Mouse (Mus musculus) liver, embryonic 11.5 days (tissue): ENCODE measurements at regions not wholly inside any gene's neighbourhood (a gene's known extent, or its start where the extent isn't known, plus 50 kb on each side); places are given as distances from the start of the nearest gene placed in this dataset.

Experiments used
- ATAC-seq: fragments of 200-750 bp; cut with Nextera tagmentation; replicated peaks from 2 replicates; pipeline ENCODE4 v1.8.0; 2017; ENCODE audit warnings: moderate number of reproducible peaks, mild to moderate bottlenecking, moderate TSS enrichment, moderate library complexity; ENCODE audit not compliant: low FRiP score
- DNase-seq: peaks from one replicate; pipeline ENCODE4 v3.0.0-alpha.2; 2017; ENCODE audit warnings: low spot score
- H3K27ac ChIP-seq: fragments of 300-500 bp; sonication (generic); 2 replicates; pipeline ENCODE4 v1.5.1; 2014; ENCODE audit warnings: mild to moderate bottlenecking, low read depth, low read length, control low read depth
- H3K27me3 ChIP-seq: fragments of 300-500 bp; sonication (generic); replicated peaks from 2 replicates; pipeline ENCODE4 v1.6.1; 2014; ENCODE audit warnings: low read length, mixed read lengths; ENCODE audit not compliant: control insufficient read depth, insufficient read depth
- H3K36me3 ChIP-seq: fragments of 300-500 bp; sonication (generic); 2 replicates; pipeline ENCODE4 v1.6.1; 2014; ENCODE audit warnings: mild to moderate bottlenecking, low read length, moderate library complexity, mixed read lengths; ENCODE audit not compliant: control insufficient read depth, insufficient read depth
- H3K4me1 ChIP-seq: fragments of 300-500 bp; sonication (generic); replicated peaks from 2 replicates; pipeline ENCODE4 v1.6.1; 2014; ENCODE audit warnings: low read length, mixed read lengths; ENCODE audit not compliant: control insufficient read depth, insufficient read depth
- H3K4me2 ChIP-seq: fragments of 300-500 bp; sonication (generic); 2 replicates; pipeline ENCODE4 v1.6.1; 2014; ENCODE audit warnings: mild to moderate bottlenecking, control low read depth, moderate library complexity
- H3K4me3 ChIP-seq: fragments of 300-500 bp; sonication (generic); 2 replicates; pipeline ENCODE4 v1.5.1; 2014; ENCODE audit warnings: low read depth, low read length, control low read depth
- H3K9ac ChIP-seq: fragments of 300-500 bp; sonication (generic); 2 replicates; pipeline ENCODE4 v1.6.1; 2014; ENCODE audit warnings: low read depth, low read length, control low read depth
- H3K9me3 ChIP-seq: fragments of 300-500 bp; sonication (generic); 2 replicates; pipeline ENCODE4 v1.6.1; 2016; ENCODE audit warnings: low read length, inconsistent platforms, mixed read lengths; ENCODE audit not compliant: control insufficient read depth
- WGBS: fragments of 180-500 bp; shearing (Covaris S2); extraction: QIAGEN DNeasy Blood & Tissue Kit; methylation state at CpG from one replicate; pipeline ENCODE4 v1.1.7; 2014; 5-methylcytosine and 5-hydroxymethylcytosine counted together

DNA sequence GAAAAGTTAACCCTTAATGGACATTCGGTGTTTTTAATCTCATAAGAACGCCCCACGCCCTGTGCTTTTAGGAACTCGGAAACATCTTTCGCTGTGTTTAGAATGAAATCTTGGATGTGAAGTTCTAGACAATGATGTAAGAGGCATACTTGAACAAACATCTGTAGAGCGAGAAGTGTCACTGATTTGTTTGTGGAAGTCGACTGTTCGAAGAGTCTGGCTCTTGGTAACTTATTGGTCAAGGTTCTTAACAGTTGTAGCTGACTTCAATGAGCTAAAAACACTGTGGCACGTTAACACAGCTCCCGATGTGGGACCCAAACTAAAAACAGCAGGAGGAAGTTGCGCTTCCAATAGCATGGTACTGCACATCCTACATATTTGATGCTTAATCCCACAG, 72.0 kb upstream of the 4933415F23Rik start:
- Histone ChIP-seq H3K36me3 (no peaks in the 10 kb centered on the region), H3K27me3 (no peaks in the 10 kb centered on the region), H3K4me3 (no peak overlapping the region), H3K4me2 (no peak overlapping the region), H3K4me1 (no peaks in the 10 kb centered on the region), H3K27ac (no peak overlapping the region), H3K9me3 (no peaks in the 10 kb centered on the region), H3K9ac (no peak overlapping the region)
- WGBS: 83% methylated on average over 11 of the region's 11 CpGs
- DNase-seq (no peak), ATAC-seq (no peak)

DNA sequence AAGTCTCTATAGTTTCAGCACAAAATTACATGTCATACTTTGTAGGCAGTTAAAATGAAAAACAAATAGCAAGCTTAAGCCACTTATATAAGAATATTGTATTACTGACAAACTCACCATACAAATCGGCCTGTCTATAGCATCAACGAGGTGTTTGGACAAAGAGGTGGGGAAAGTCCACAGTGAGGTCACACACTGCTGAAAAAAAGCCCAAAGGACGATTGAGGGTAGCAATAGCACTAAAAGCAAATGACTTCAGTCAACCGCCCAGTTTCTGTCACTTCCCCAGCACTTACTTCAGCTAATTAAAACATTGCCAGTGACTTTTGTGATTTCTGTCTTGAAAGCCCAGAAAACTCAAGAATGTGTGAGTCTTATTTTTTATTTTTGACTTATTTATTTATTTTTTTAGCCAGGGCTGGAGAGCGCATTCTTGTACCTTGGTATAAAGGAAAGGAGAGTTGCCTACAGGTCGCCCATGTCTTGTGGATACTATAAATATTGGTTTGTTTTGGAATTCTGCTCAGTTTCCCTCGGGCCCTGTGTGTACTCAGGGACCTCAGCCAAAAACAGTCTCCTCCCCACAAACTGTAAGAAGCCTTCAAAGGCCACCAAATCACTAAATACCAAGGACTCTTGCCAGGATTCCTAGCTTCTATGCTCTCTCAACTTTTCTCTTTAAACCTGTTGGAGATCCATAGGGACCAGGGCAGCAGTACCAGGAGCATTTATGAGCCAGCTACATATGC, 71.2 kb upstream of the 4933415F23Rik start:
- ATAC-seq: no peak
- no peak for DNase-seq
- no peaks in the 10 kb centered on the region for H3K4me1 ChIP-seq
- 68% methylated on average over 7 of the region's 7 CpGs for WGBS
- H3K4me2 ChIP-seq: no peak overlapping the region
- H3K9ac ChIP-seq: no peak overlapping the region
- H3K36me3 ChIP-seq: no peaks in the 10 kb centered on the region
- no peaks in the 10 kb centered on the region for H3K27me3 ChIP-seq
- H3K9me3 ChIP-seq: no peaks in the 10 kb centered on the region
- no peak overlapping the region for H3K4me3 ChIP-seq
- no peak overlapping the region for H3K27ac ChIP-seq

DNA sequence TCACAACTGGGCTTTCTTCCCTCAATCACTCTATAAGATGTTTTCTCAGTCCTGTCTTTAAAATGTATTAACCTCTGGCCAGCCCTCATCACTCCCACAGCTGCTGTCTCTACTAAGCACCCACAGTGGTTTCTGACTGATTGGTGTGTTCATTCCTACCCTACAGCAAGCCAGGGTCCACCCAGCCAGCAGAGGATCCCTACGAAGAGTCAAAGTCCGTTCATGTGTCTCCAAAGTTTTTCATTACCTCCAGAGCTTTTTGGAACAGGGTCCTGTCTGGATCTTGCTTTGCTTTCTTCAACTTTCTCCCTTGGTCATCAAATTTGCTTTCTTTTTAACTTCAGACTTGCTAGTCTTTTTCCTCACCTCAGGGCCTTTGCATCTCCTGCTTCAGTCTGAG, 69.3 kb upstream of the 4933415F23Rik start:
- no peak overlapping the region for H3K27ac ChIP-seq
- no peak for ATAC-seq
- 88% methylated on average over 2 of the region's 2 CpGs for WGBS

DNA sequence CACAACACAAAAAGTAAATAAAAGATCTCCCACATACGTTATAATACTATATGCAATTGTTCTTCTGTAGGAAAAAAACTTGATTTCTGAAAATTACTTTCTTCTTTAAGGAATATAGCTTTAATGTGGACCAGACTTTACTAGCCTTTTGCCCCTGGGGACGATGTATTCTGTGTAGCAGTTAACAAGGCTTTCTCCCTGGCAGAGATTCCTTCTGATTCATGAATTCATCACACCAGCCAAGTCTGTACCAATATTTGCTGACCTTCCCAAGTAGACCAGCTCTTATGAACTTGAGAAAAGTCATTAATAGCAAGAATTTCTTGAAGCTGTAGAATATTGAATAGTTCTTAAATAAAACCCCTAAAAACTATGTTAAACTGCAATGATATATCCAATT, 68.7 kb upstream of the 4933415F23Rik start:
- Histone ChIP-seq H3K27me3 (no peaks in the 10 kb centered on the region), H3K4me2 (no peak overlapping the region), H3K9me3 (no peaks in the 10 kb centered on the region), H3K4me1 (no peaks in the 10 kb centered on the region), H3K27ac (no peak overlapping the region), H3K36me3 (no peaks in the 10 kb centered on the region), H3K4me3 (no peak overlapping the region), H3K9ac (no peak overlapping the region)
- no peak for ATAC-seq
- 61% methylated on average over 2 of the region's 2 CpGs for WGBS
- DNase-seq: no peak

More for the DNA sequence above, 69.3 kb upstream of the 4933415F23Rik start:
- Histone ChIP-seq H3K4me3 (no peak overlapping the region), H3K4me1 (no peaks in the 10 kb centered on the region), H3K9me3 (no peaks in the 10 kb centered on the region), H3K36me3 (no peaks in the 10 kb centered on the region), H3K27me3 (no peaks in the 10 kb centered on the region), H3K9ac (no peak overlapping the region), H3K4me2 (no peak overlapping the region)
- DNase-seq: no peak

DNA sequence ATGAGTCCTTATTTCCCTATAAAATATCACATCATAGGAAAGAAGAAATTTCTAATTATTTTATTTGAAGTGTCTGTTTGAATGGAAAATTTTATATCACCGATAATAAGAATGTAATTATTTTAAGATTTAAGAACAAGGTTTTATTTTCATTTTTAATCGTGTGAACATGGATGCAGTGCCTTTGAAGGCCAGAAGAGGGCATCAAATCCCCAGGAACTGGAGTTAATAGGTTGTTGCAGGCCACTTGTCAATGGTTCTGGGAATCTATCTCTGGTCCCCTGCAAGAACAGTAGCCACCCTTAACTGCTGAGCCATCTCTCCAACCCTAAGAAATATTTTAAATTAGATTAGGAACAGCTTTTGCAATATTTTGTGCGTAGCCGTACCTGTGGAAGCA, 66.5 kb upstream of the 4933415F23Rik start:
- no peaks in the 10 kb centered on the region for H3K9me3 ChIP-seq
- H3K27ac ChIP-seq: no peak overlapping the region
- no peaks in the 10 kb centered on the region for H3K36me3 ChIP-seq
- no peak overlapping the region for H3K4me3 ChIP-seq
- no peaks in the 10 kb centered on the region for H3K4me1 ChIP-seq
- H3K27me3 ChIP-seq: no peaks in the 10 kb centered on the region
- DNase-seq: no peak
- no peak for ATAC-seq
- H3K9ac ChIP-seq: no peak overlapping the region
- H3K4me2 ChIP-seq: no peak overlapping the region
- 81% methylated on average over 4 of the region's 4 CpGs for WGBS

DNA sequence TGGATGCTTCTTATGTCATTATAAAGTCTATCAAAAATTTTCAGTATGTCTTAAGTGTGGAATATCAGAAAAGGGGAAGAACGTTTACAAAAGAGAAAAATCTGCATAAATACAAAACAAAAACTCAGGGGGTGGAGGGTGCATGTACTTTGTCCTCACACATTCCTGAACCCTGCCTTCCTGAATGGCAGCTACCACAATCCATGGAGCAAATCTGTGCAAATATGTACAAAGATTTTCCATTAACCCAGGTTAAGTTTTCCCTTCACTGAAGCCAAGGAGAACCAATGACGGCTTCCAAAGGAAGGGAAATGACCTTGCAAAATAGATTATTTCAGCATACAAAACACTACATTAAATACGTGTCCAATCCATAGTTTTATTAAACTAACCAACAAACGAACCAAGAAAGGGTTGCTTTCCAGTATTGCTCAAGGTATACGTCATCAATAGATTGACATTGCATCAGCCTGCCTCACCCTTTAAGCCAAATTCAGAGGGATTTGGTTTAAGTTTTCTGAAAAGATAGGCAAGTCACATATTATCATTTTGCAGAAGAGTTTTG, 61.4 kb upstream of the 4933415F23Rik start:
- Histone ChIP-seq H3K9ac (no peak overlapping the region), H3K9me3 (no peaks in the 10 kb centered on the region), H3K36me3 (no peaks in the 10 kb centered on the region), H3K4me3 (no peak overlapping the region), H3K27ac (no peak overlapping the region), H3K4me2 (no peak overlapping the region), H3K4me1 (no peaks in the 10 kb centered on the region), H3K27me3 (no peaks in the 10 kb centered on the region)
- 60% methylated on average over 5 of the region's 5 CpGs for WGBS
- peak; percentile 34; the same call in 1 of the 2 replicates for ATAC-seq
- no peak for DNase-seq

DNA sequence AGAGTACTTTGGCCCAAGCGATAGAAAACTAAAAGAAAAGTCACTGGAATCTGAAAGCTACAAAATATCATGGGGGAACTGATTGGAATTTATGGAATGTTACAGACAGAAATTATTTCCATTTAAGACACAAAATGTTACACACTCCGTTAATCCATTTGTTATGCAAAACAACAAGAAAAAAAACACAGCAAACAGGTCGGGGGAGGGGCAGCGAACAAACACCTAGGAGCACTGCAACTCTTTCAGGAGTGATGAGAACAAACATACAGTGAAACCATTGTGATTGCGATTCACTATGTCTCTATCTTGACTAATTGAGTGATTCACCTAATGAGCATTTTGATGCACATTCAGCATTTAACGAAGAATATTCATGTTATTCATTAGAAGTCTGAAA, 60.7 kb upstream of the 4933415F23Rik start:
- Histone ChIP-seq H3K36me3 (no peaks in the 10 kb centered on the region), H3K27ac (no peak overlapping the region)
- WGBS: 73% methylated on average over 6 of the region's 6 CpGs

More for the DNA sequence above, 60.7 kb upstream of the 4933415F23Rik start:
- no peaks in the 10 kb centered on the region for H3K9me3 ChIP-seq
- no peak overlapping the region for H3K4me2 ChIP-seq
- no peaks in the 10 kb centered on the region for H3K27me3 ChIP-seq
- no peak for ATAC-seq
- no peak for DNase-seq
- H3K4me3 ChIP-seq: no peak overlapping the region
- H3K9ac ChIP-seq: no peak overlapping the region
- no peaks in the 10 kb centered on the region for H3K4me1 ChIP-seq
